Mouse (Mus musculus) left cerebral cortex, adult 11 months (tissue): ENCODE results near the gene Rragd.
"Not testable (repeated sequence)": the region's sequence is repeated elsewhere in the genome, so short reads cannot be mapped to it uniquely, and the experiment has no call there.

Experiments
- DNase-seq: peaks from one replicate; pipeline ENCODE4 v3.0.0; 2022; ENCODE audit warnings: low spot score

Gene Rragd

GRCm38 (mm10) chr4:32985684-32986083 is 2.8 kb downstream of the Rragd start:
- DNase-seq, result no peak

- DNase-seq, result no peak
Measured at GRCm38 (mm10) chr4:32987006-32987405, 4.2 kb downstream of the Rragd start.

- no peak for DNase-seq
Measured at GRCm38 (mm10) chr4:32989346-32989745, 6.5 kb downstream of the Rragd start.

GRCm38 (mm10) chr4:32994168-32994567 is 11.3 kb downstream of the Rragd start:
- no peak for DNase-seq

- no peak for DNase-seq
Measured at GRCm38 (mm10) chr4:32996083-32996482, 13.2 kb downstream of the Rragd start.

GRCm38 (mm10) chr4:32997571-32997970 is 14.7 kb downstream of the Rragd start:
- DNase-seq, result no peak

- DNase-seq, result no peak
Measured at GRCm38 (mm10) chr4:32998996-32999395, 16.2 kb downstream of the Rragd start.

- no peak for DNase-seq
Measured at GRCm38 (mm10) chr4:33002081-33002480, 19.2 kb downstream of the Rragd start.

- DNase-seq, result not testable (repeated sequence)
Measured at GRCm38 (mm10) chr4:33005595-33006470, 23.0 kb downstream of the Rragd start.

- no peak for DNase-seq
Measured at GRCm38 (mm10) chr4:33006844-33007243, 24.0 kb downstream of the Rragd start.

GRCm38 (mm10) chr4:33007443-33008217 is 24.8 kb downstream of the Rragd start:
- no peak for DNase-seq

- DNase-seq, result no peak
Measured at GRCm38 (mm10) chr4:33010078-33010477, 27.2 kb downstream of the Rragd start.

GRCm38 (mm10) chr4:33012484-33012883 is 29.6 kb downstream of the Rragd start:
- no peak for DNase-seq

- peak; percentile 80 for DNase-seq
Measured at GRCm38 (mm10) chr4:33018361-33018999, 35.6 kb downstream of the Rragd start.

- DNase-seq, result no peak
Measured at GRCm38 (mm10) chr4:33024420-33024819, 41.6 kb downstream of the Rragd start.

- no peak for DNase-seq
Measured at GRCm38 (mm10) chr4:33029104-33029503, 46.3 kb downstream of the Rragd start.

GRCm38 (mm10) chr4:33030264-33031194 is 47.7 kb downstream of the Rragd start:
- DNase-seq, result no peak

GRCm38 (mm10) chr4:33031195-33031960 is 48.5 kb downstream of the Rragd start, which contains the start of gene Ube2j1:
Ube2j1 (plus strand) TSS chr4:33031416.
- peak; percentile 77 for DNase-seq

- DNase-seq, result no peak
Measured at GRCm38 (mm10) chr4:33032045-33032444, 49.2 kb downstream of the Rragd start.

GRCm38 (mm10) chr4:33033515-33033914 is 50.7 kb downstream of the Rragd start:
- no peak for DNase-seq

GRCm38 (mm10) chr4:33039826-33040225 is 57.0 kb downstream of the Rragd start:
- no peak for DNase-seq
